Mouse (Mus musculus) frontal cortex, postnatal 25 days (tissue): ENCODE measurements around the gene Gse1.

ENCODE experiments used
- DNase-seq, 2 experiments: peaks; one replicate each; pipeline ENCODE4 v3.0.0; 2022; ENCODE audit warnings: low spot score in 2 of 2

Gene Gse1

GRCm38 (mm10) chr8:120298601-120299532 lies 70.6 kb downstream of the Gse1 start:
- no peak for DNase-seq

- peak in 1 of 2 experiments; percentile 65 for DNase-seq
Measured at GRCm38 (mm10) chr8:120300601-120301141, 72.4 kb downstream of the Gse1 start.

- no peak for DNase-seq
Measured at GRCm38 (mm10) chr8:120302941-120303675, 74.9 kb downstream of the Gse1 start.

- no peak for DNase-seq
Measured at GRCm38 (mm10) chr8:120304097-120304496, 75.8 kb downstream of the Gse1 start.

- DNase-seq, result no peak
Measured at GRCm38 (mm10) chr8:120305800-120306385, 77.6 kb downstream of the Gse1 start.

- no peak for DNase-seq
Measured at GRCm38 (mm10) chr8:120307103-120307502, 78.8 kb downstream of the Gse1 start.

- DNase-seq, result no peak
Measured at GRCm38 (mm10) chr8:120307528-120307927, 79.3 kb downstream of the Gse1 start.

- no peak for DNase-seq
Measured at GRCm38 (mm10) chr8:120308131-120308530, 79.9 kb downstream of the Gse1 start.

GRCm38 (mm10) chr8:120308553-120308952 lies 80.3 kb downstream of the Gse1 start:
- no peak for DNase-seq

GRCm38 (mm10) chr8:120309326-120309725 lies 81.1 kb downstream of the Gse1 start:
- no peak for DNase-seq

GRCm38 (mm10) chr8:120310063-120310462 lies 81.8 kb downstream of the Gse1 start:
- no peak for DNase-seq

GRCm38 (mm10) chr8:120312452-120312851 lies 84.2 kb downstream of the Gse1 start:
- no peak for DNase-seq

GRCm38 (mm10) chr8:120313674-120314073 lies 85.4 kb downstream of the Gse1 start:
- DNase-seq, result no peak

- no peak for DNase-seq
Measured at GRCm38 (mm10) chr8:120314932-120315331, 86.7 kb downstream of the Gse1 start.

GRCm38 (mm10) chr8:120315644-120316043 lies 87.4 kb downstream of the Gse1 start:
- DNase-seq, result no peak

- no peak for DNase-seq
Measured at GRCm38 (mm10) chr8:120316707-120317106, 88.5 kb downstream of the Gse1 start.

GRCm38 (mm10) chr8:120317118-120317824 lies 89.0 kb downstream of the Gse1 start:
- no peak for DNase-seq

GRCm38 (mm10) chr8:120318476-120318991 lies 90.3 kb downstream of the Gse1 start:
- DNase-seq, result no peak

- DNase-seq, result peak; percentile 52 to 55
Measured at GRCm38 (mm10) chr8:120319449-120319848, 91.2 kb downstream of the Gse1 start.

- no peak for DNase-seq
Measured at GRCm38 (mm10) chr8:120320146-120320545, 91.9 kb downstream of the Gse1 start.

- no peak for DNase-seq
Measured at GRCm38 (mm10) chr8:120321724-120322123, 93.5 kb downstream of the Gse1 start.
